Mouse (Mus musculus): ENCODE data around the gene 1700067K01Rik.
"Not testable (repeated sequence)": the region's sequence is repeated elsewhere in the genome, so short reads cannot be mapped to it uniquely, and the experiment has no call there.

1700067K01Rik gene

GRCm38 (mm10) chr8:83983222-83983621 is 18.1 kb upstream of the 1700067K01Rik start:
- DNase-seq, result not testable (repeated sequence)

- no peak for DNase-seq
These were observed 12.1 kb upstream of the 1700067K01Rik start for GRCm38 (mm10) chr8:83989243-83989642.

GRCm38 (mm10) chr8:83990170-83990569 is 11.1 kb upstream of the 1700067K01Rik start:
- no peak for DNase-seq

- no peak for DNase-seq
These were observed 8.8 kb upstream of the 1700067K01Rik start for GRCm38 (mm10) chr8:83992488-83992887.

- no peak for DNase-seq
These were observed 7.3 kb upstream of the 1700067K01Rik start for GRCm38 (mm10) chr8:83994030-83994429.

GRCm38 (mm10) chr8:83995973-83996372 is 5.3 kb upstream of the 1700067K01Rik start:
- DNase-seq, result no peak

GRCm38 (mm10) chr8:83996567-83997505 is 4.5 kb upstream of the 1700067K01Rik start:
- DNase-seq, result peak; percentile 91 to 93

- no peak for DNase-seq
These were observed 3.7 kb upstream of the 1700067K01Rik start, which contains the start of gene Samd1 for GRCm38 (mm10) chr8:83997511-83998141. Samd1 (plus strand) TSS chr8:83997672.

- DNase-seq, result peak; percentile 54 to 60
These were observed 2.9 kb upstream of the 1700067K01Rik start for GRCm38 (mm10) chr8:83998231-83999056.

- DNase-seq, result no peak
These were observed 2.1 kb upstream of the 1700067K01Rik start for GRCm38 (mm10) chr8:83999057-83999705.

- DNase-seq, result no peak
These were observed 1.5 kb upstream of the 1700067K01Rik start for GRCm38 (mm10) chr8:83999825-84000224.

- DNase-seq, result no peak
These were observed 1.8 kb downstream of the 1700067K01Rik start for GRCm38 (mm10) chr8:84002957-84003611.

- DNase-seq, result no peak
These were observed 2.4 kb downstream of the 1700067K01Rik start for GRCm38 (mm10) chr8:84003612-84004246.

GRCm38 (mm10) chr8:84004533-84005201 is 3.4 kb downstream of the 1700067K01Rik start:
- peak; percentile 95 to 96 for DNase-seq

- DNase-seq, result not testable (repeated sequence)
These were observed 4.2 kb downstream of the 1700067K01Rik start for GRCm38 (mm10) chr8:84005502-84005901.

- no peak for DNase-seq
These were observed 7.1 kb downstream of the 1700067K01Rik start for GRCm38 (mm10) chr8:84008362-84008761.

GRCm38 (mm10) chr8:84009876-84010275 is 8.6 kb downstream of the 1700067K01Rik start:
- DNase-seq, result peak; percentile 87 to 89

GRCm38 (mm10) chr8:84010625-84011611 is 9.6 kb downstream of the 1700067K01Rik start:
- DNase-seq, result peak; percentile 74 to 77

Measured in lung, adult 18-20 months (tissue).